Mouse (Mus musculus) midbrain, embryonic 12.5 days (tissue): ENCODE measurements around the gene Socs7. TPM values are rescaled to one million over a fixed set of nuclear protein-coding genes. Genes with fewer than 3 reads are reported as not detected.

Experiments
- ATAC-seq: fragments of 200-750 bp; cut with Nextera tagmentation; 2 replicates; pipeline ENCODE4 v1.8.0; 2017; ENCODE audit warnings: low read depth, moderate TSS enrichment, moderate library complexity; ENCODE audit not compliant: low FRiP score
- H3K27ac ChIP-seq: fragments of 300-500 bp; sonication (generic); replicated peaks from 2 replicates; pipeline ENCODE4 v1.5.1; 2016; ENCODE audit warnings: mild to moderate bottlenecking
- H3K27me3 ChIP-seq: fragments of 300-500 bp; sonication (generic); 2 replicates; pipeline ENCODE4 v1.6.1; 2016; ENCODE audit warnings: mild to moderate bottlenecking
- H3K36me3 ChIP-seq: fragments of 300-500 bp; sonication (generic); 2 replicates; pipeline ENCODE4 v1.6.1; 2016
- H3K4me1 ChIP-seq: fragments of 300-500 bp; sonication (generic); 2 replicates; pipeline ENCODE4 v1.6.1; 2016
- H3K4me2 ChIP-seq: fragments of 300-500 bp; sonication (generic); replicated peaks from 2 replicates; pipeline ENCODE4 v1.6.1; 2016; ENCODE audit warnings: mild to moderate bottlenecking, moderate library complexity
- H3K4me3 ChIP-seq: fragments of 300-500 bp; sonication (generic); 2 replicates; pipeline ENCODE4 v1.5.1; 2016; ENCODE audit warnings: mild to moderate bottlenecking
- H3K9ac ChIP-seq: fragments of 300-500 bp; sonication (generic); replicated peaks from 2 replicates; pipeline ENCODE4 v1.6.1; 2016; ENCODE audit warnings: mild to moderate bottlenecking, moderate library complexity
- H3K9me3 ChIP-seq: fragments of 300-500 bp; sonication (generic); 2 replicates; pipeline ENCODE4 v1.6.1; 2016; ENCODE audit warnings: mild to moderate bottlenecking
- WGBS: fragments of 180-500 bp; shearing (Covaris S2); methylation state at CpG from one replicate; pipeline ENCODE4 v1.1.7; 2016; 5-methylcytosine and 5-hydroxymethylcytosine counted together
- polyA plus RNA-seq: library from polyadenylated mRNA; unstranded; fragments of >200 nt; fragmentation: Nextera tagmentation; extraction: Ambion mirVana; gene quantifications from 2 replicates; pipeline ENCODE4 v1.2.1, GENCODE M21; 2016

Gene Socs7
- polyA plus RNA-seq, 1 experiment from 2014 or later: 9.4 TPM

- H3K27me3 ChIP-seq: peaks cover 46% of the 10 kb centered on the region
- H3K4me2 ChIP-seq: no peak overlapping the region
- H3K9ac ChIP-seq: no peak overlapping the region
- H3K27ac ChIP-seq: no peak overlapping the region
- no peaks in the 10 kb centered on the region for H3K9me3 ChIP-seq
- no peak for ATAC-seq
- peaks cover 23% of the 10 kb centered on the region for H3K4me1 ChIP-seq
- WGBS: 6% methylated on average over 3 of the region's 3 CpGs
- no peak overlapping the region for H3K4me3 ChIP-seq
- no peaks in the 10 kb centered on the region for H3K36me3 ChIP-seq
Measured at GRCm38 (mm10) chr11:97412117-97412516, 49.8 kb downstream of the Socs7 start.

GRCm38 (mm10) chr11:97412808-97413347, 50.5 kb downstream of the Socs7 start:
- WGBS: 39% methylated on average over 10 of the region's 10 CpGs

GRCm38 (mm10) chr11:97415330-97415711, 53.0 kb downstream of the Socs7 start, which contains the start of gene Arhgap23:
Arhgap23 (plus strand) TSS chr11:97415533.
- peaks cover 46% of the 10 kb centered on the region for H3K27me3 ChIP-seq
- peak within 1 kb of the TSS; percentile 57 for H3K9ac ChIP-seq
- 1% methylated on average over 28 of the region's 29 CpGs for WGBS
- H3K36me3 ChIP-seq: no peaks in the 10 kb centered on the region
- H3K4me3 ChIP-seq: peak within 1 kb of the TSS; percentile 58
- peak; percentile 82; the same call in 1 of the 2 replicates for ATAC-seq
- H3K9me3 ChIP-seq: no peaks in the 10 kb centered on the region
- H3K27ac ChIP-seq: peak within 1 kb of the TSS; percentile 61
- H3K4me1 ChIP-seq: peaks cover 32% of the 10 kb centered on the region
- peak within 1 kb of the TSS; percentile 66 for H3K4me2 ChIP-seq

More at GRCm38 (mm10) chr11:97412808-97413347, 50.5 kb downstream of the Socs7 start:
- no peak for ATAC-seq
- Histone ChIP-seq H3K4me3 (no peak overlapping the region), H3K9ac (no peak overlapping the region), H3K36me3 (no peaks in the 10 kb centered on the region), H3K4me2 (no peak overlapping the region), H3K9me3 (no peaks in the 10 kb centered on the region), H3K27me3 (peaks cover 46% of the 10 kb centered on the region), H3K27ac (no peak overlapping the region), H3K4me1 (peaks cover 23% of the 10 kb centered on the region)

GRCm38 (mm10) chr11:97415712-97416636, 53.6 kb downstream of the Socs7 start:
- ATAC-seq: peak; percentile 71; the same call in 1 of the 2 replicates
- WGBS: 3% methylated on average over 49 of the region's 49 CpGs
- Histone ChIP-seq H3K27ac (peak overlapping the region; percentile 61), H3K9me3 (no peaks in the 10 kb centered on the region), H3K27me3 (peaks cover 46% of the 10 kb centered on the region), H3K9ac (peak overlapping the region; percentile 57), H3K4me2 (peak overlapping the region; percentile 66), H3K4me3 (peak overlapping the region; percentile 58), H3K4me1 (peaks cover 32% of the 10 kb centered on the region), H3K36me3 (no peaks in the 10 kb centered on the region)

DNA sequence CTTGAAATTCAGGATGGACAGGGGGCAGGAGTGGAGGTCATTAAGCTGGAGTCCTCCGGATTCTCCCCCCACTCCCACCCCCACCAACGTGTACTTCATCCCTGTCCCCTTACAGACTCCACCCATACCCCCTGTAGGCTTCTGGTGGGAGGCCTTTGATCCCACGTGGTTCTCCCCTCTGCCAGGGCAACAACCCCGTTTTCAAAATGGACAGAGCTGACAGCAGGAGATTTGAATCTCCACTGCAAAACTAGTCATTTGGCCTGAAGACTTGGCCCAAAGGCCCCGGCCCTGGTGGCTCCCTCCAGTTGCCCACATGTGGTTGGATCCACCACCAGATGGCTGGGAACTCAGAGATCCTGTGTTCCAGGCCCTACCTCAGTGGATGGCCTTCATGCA, 54.3 kb downstream of the Socs7 start:
- H3K27me3 ChIP-seq: peaks cover 46% of the 10 kb centered on the region
- no peak for ATAC-seq
- H3K4me3 ChIP-seq: no peak overlapping the region

DNA sequence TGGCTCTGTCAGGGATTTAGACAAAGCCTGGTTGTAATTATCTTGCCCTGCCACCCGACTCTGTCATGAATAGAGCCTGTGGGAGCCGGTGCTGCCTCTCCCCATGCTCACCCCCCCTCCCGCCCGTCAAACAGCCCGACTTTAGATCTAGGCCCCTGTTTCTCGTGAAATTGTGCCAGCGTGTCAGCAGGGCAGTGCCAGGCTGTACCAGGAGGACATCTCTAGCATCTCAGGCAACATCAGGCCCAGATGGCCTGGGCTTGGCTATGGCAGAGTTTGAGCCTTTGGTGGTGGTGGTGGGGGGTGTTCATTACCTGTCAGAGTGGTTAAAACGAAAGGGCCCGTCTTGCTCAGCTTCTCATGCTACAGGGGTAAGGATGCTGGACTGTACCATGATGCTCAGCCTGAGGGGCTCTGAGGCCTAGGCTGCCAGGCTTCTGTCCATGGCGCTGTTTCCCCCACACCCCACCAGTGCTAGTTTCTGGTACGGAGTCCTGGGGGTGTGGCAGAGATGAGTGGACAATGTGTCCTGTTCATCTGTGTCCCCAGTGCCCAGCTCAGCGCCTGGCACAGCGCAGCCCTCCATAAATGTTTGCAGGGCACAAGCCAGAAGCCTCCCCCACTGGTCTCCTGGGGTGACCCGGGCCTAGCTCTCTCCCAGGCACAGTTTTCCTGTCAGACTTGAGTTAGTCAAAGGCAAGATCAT, 56.6 kb downstream of the Socs7 start:
- Histone ChIP-seq H3K9me3 (no peaks in the 10 kb centered on the region), H3K4me1 (peaks cover 32% of the 10 kb centered on the region), H3K9ac (no peak overlapping the region), H3K27ac (no peak overlapping the region), H3K27me3 (peaks cover 36% of the 10 kb centered on the region), H3K4me3 (no peak overlapping the region), H3K4me2 (no peak overlapping the region), H3K36me3 (no peaks in the 10 kb centered on the region)
- no peak for ATAC-seq
- WGBS: 63% methylated on average over 14 of the region's 14 CpGs

More for the DNA sequence above, 54.3 kb downstream of the Socs7 start:
- peak overlapping the region; percentile 66 for H3K4me2 ChIP-seq
- 4% methylated on average over 5 of the region's 5 CpGs for WGBS
- no peak overlapping the region for H3K9ac ChIP-seq
- no peak overlapping the region for H3K27ac ChIP-seq
- no peaks in the 10 kb centered on the region for H3K36me3 ChIP-seq
- no peaks in the 10 kb centered on the region for H3K9me3 ChIP-seq
- H3K4me1 ChIP-seq: peaks cover 32% of the 10 kb centered on the region

- peaks cover 32% of the 10 kb centered on the region for H3K4me1 ChIP-seq
- no peaks in the 10 kb centered on the region for H3K9me3 ChIP-seq
- H3K27me3 ChIP-seq: peaks cover 32% of the 10 kb centered on the region
- H3K36me3 ChIP-seq: no peaks in the 10 kb centered on the region
- no peak for ATAC-seq
- H3K4me3 ChIP-seq: no peak overlapping the region
- H3K4me2 ChIP-seq: no peak overlapping the region
- H3K27ac ChIP-seq: no peak overlapping the region
- WGBS: 79% methylated on average over 5 of the region's 5 CpGs
- H3K9ac ChIP-seq: no peak overlapping the region
Measured at GRCm38 (mm10) chr11:97419540-97419900, 57.2 kb downstream of the Socs7 start.

DNA sequence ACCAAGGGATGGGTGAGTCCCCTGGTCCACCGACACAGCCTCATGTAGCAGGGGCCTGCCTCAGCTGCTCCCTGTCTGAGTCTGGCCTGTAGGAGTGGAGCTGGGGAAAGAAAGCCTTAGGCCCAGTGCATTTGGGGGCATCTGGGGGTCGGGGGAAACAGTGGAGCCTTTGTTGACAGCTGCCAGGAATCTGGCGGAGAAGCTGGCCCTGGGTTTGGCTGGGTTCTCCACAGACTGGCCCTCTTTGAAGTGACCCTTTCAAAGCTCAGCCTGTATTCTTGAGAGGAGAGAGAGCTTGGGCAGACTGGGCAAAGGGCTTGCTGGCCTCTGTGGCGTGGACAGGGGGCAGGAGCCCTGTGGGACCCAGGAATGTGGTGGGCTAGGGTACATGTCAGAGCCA, 60.2 kb downstream of the Socs7 start:
- Histone ChIP-seq H3K9ac (no peak overlapping the region), H3K4me1 (peaks cover 18% of the 10 kb centered on the region), H3K4me2 (no peak overlapping the region), H3K4me3 (no peak overlapping the region), H3K27me3 (peaks cover 8% of the 10 kb centered on the region), H3K27ac (0 out of 2 replicates have a peak overlapping the region, but pooled peaks have one; percentile 4), H3K9me3 (no peaks in the 10 kb centered on the region), H3K36me3 (no peaks in the 10 kb centered on the region)
- ATAC-seq: no peak
- 53% methylated on average over 4 of the region's 4 CpGs for WGBS

DNA sequence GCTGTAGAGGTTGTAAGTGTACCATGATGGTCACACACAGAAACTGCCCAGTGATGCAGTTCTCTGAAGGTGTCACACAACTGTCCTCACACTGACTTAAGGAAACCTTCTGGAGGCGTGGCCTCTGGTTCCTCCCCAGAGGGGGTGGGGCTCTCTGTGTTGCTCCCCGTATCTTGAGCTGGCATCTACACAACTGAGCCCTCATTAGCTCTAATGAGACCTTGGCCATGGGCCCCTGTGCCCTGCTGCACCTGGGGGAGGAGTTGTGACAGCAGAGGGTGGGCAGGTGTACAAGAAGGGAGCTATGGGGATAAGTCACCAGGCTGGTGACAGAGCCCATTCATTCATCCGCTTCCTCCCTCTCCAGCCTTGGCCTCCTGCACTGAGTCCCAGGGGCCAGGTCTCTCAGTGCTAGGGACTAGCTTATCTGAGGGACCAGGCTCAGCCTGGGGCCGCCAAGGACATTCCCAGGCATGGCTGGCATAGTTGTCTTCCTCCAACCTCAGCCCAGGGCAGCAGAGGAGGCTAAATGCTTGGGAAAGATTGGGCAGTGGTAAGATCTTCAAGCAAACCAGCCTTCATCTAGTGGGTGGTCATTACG, 61.8 kb downstream of the Socs7 start:
- Histone ChIP-seq H3K27me3 (0 out of 2 replicates have a peak, but pooled peaks cover 9% of the 10 kb centered on the region), H3K4me2 (no peak overlapping the region), H3K9ac (no peak overlapping the region), H3K4me1 (peaks cover 23% of the 10 kb centered on the region), H3K4me3 (no peak overlapping the region), H3K9me3 (no peaks in the 10 kb centered on the region), H3K36me3 (no peaks in the 10 kb centered on the region), H3K27ac (no peak overlapping the region)
- WGBS: 61% methylated on average over 5 of the region's 5 CpGs
- ATAC-seq: no peak

DNA sequence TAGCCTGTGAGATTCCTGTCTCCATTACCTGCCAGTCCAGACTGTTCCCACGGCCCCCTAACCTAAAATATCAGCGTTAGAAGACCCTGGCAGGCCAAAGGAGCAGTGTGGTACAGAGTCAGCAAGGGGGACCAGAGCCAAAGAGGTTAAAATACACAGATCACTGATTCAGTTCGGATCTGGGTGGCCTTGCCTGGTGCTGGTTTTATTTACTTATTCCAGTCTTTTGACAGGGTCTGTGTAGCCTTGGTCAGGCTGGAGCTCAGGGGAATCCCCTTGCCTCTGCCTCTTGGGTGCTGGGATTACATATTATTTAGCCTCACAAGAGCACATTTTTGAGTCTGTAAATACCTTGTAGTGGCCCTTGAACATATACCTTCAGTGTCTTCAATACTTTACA, 62.5 kb downstream of the Socs7 start:
- H3K4me2 ChIP-seq: no peak overlapping the region

GRCm38 (mm10) chr11:97427794-97428725, 65.7 kb downstream of the Socs7 start:
- Histone ChIP-seq H3K4me1 (peaks cover 13% of the 10 kb centered on the region), H3K4me2 (peak overlapping the region; percentile 69), H3K27ac (peak overlapping the region; percentile 46; the same call in 1 of the 2 replicates), H3K9ac (peak overlapping the region; percentile 49), H3K36me3 (no peaks in the 10 kb centered on the region), H3K9me3 (no peaks in the 10 kb centered on the region), H3K27me3 (peaks cover 16% of the 10 kb centered on the region; the same call in 1 of the 2 replicates), H3K4me3 (peak overlapping the region; percentile 42)
- ATAC-seq: peak; percentile 86
- WGBS: 1% methylated on average over 32 of the region's 32 CpGs

More for the DNA sequence above, 62.5 kb downstream of the Socs7 start:
- no peak for ATAC-seq
- WGBS: 71% methylated on average over 3 of the region's 3 CpGs
- Histone ChIP-seq H3K4me3 (no peak overlapping the region), H3K9ac (no peak overlapping the region), H3K27me3 (peaks cover 12% of the 10 kb centered on the region; the same call in 1 of the 2 replicates), H3K27ac (no peak overlapping the region), H3K9me3 (no peaks in the 10 kb centered on the region), H3K4me1 (peaks cover 21% of the 10 kb centered on the region), H3K36me3 (no peaks in the 10 kb centered on the region)
